Mouse (Mus musculus) testis, adult 2 months (tissue): ENCODE data around the gene Gps1.

Source experiments
- CTCF ChIP-seq: fragments of 200-500 bp; IDR thresholded peaks from 2 replicates; pipeline ENCODE4 v1.5.1; 2012; ENCODE audit warnings: low read depth, mild to moderate bottlenecking, inconsistent platforms, low read length, moderate library complexity; ENCODE audit not compliant: control insufficient read depth, insufficient read depth, insufficient replicate concordance
- POLR2A ChIP-seq: fragments of 200-500 bp; IDR thresholded peaks from 2 replicates; pipeline ENCODE4 v1.6.1; 2012; ENCODE audit warnings: low read depth, mild to moderate bottlenecking, inconsistent platforms, low read length, moderate library complexity; ENCODE audit not compliant: control insufficient read depth

- TF ChIP-seq POLR2A: no peak
- no peak for TF ChIP-seq CTCF
Measured at GRCm38 (mm10) chr11:120772749-120773148, 11.3 kb upstream of the Gps1 start.
